Mouse (Mus musculus): ENCODE data around the gene Heatr5a.
A peak's percentile ranks its signal among the peaks of the same experiment; 100 is the strongest.

Heatr5a gene

DNA sequence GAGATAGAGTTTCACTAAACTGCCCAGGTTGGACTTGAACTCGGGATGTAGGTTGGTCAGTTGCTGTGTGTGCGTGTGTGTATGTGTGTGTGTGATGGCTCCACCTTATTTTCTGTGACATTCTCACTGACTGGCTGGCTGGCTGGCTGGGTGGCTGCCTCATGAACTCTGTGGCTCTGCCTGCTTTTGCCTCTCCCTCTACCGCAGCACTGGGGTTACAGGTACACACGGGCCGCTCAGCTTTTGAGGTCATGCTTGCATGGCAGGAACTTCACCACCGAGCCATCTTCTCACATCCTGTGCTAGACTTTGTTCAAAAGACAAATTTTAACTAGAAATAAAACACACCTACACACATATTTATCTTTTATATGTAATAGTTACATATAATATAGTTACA is 84.8 kb downstream of the Heatr5a start:
- no peak for DNase-seq (ENCODE audit: low read depth, low spot score)

DNA sequence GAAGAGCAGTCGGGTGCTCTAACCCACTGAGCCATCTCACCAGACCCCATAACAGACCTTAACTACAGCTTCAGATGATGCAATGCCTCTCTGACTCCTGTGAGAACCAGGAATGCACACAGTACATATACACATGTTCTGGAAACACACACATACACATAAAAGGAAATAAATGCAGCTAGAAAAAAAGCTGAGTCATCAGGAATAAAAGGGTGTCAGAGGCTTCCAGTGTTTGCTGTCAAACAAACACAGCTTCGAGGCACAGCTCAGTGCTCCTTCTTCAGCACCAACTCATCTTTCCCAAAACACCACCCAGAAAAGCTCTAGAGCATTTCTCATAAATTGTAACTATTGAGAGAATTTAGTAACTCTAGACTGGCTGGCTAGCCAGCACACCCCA is 86.3 kb downstream of the Heatr5a start:
- DNase-seq (ENCODE audit: low read depth, low spot score) = no peak

DNA sequence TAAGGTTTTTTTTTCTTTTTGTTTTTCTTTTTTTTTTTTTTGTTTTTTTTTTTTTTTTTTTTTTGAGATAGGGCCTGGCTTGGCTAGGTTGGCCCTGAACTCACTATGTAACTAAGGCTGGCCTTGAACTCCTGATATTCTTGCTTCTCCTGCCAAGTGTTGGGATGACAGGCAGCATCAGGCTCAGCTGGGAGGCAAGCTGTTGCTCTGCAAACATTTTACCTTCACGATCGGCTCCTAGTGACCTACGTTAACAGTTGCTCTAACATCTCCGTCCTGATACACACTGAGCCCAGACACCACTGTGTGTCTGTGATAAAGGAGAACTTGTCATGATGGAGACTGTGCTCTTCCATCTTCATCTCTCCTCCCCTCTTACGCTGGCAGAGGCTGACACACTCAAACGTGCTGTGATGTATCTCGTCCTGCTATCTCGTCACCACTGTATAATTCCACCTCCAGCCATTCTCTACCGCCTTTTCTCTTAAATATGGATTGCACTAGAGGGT is 87.8 kb downstream of the Heatr5a start:
- no peak for DNase-seq (ENCODE audit: low read depth, low spot score)

DNA sequence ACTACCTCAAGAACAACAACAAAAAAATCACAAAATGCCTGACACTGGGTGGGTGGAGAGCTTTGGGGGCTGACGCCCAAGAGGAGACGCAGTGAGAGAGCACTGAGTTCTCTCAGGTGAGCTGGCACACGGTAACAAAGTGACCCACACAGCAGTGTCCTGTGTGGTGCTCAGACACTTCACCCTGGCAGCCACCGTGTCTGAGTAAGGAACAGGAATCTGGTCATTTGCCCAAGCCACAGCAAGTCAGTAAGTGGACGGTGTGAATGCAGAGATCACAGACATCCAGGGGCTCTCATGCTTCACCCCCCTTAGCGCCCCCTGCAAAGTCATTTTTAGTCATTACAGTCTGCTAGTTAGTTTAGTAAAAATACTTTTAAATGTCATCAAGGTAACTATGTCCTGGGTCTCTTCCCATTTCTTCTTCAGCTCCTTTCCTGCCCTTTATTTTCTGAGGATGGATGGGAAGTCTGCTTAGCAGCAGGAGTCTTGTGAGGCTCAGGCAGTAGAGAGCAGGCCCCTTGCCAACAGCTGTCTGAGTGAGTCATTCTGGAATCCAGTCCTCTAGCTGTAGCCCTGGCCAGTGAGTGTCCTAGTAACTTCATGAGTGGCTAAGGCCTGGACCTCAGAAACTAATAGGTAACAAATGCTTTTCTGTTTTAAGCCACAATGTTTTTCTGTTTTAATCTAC is 88.4 kb downstream of the Heatr5a start:
- no peak for DNase-seq (ENCODE audit: low read depth, low spot score)

DNA sequence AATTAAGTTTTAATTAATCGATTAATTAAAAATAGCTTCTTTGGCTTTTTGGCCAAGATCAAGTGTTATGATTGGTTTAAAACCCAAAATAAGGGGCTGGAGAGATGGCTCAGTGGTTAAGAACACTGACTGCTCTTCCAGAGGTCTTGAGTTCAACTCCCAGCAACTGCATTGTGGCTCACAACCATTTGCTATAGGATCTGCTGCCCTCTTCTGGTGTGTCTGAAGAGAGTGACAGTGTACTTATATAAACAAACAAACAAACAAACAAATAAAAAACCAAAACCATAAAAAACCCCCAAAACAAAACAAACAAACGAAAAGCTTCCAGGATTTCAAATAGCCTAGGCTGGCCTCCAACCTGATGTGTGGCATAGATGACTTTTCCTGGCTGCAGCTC is 89.3 kb downstream of the Heatr5a start:
- DNase-seq (ENCODE audit: low read depth, low spot score) = no peak

DNA sequence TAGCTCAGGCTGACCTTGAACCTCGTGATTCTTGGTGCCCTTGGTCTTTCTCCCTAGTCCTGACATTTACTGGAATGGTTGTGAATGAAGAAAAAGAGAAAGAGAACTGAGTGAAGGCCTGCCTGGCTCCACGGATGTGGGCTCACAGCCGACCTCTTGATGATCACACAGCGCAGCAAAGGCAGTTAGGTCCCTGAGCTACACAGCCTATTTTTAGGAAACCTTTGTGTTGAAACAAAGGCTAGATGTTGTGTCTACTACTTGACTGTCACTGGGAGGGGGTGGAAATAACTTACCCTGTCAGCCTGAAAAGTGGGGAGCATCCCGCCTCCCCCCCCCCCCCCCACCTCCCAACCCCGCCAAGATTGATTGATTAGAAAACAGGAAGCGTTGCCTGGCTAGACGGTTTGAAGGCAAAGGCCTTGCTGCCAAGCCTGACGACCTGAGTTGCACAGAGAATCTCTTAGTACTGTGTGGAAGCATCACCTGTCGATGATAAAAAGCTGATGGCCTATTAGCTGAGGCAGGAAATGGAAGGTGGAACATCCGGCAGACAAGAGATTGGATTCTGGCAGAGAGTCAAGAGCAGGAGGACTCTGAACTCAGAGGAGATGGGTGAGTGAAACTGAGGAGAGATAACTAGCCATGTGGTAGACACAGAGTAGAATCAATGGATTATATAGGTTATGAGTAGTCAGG is 99.5 kb downstream of the Heatr5a start:
- DNase-seq (ENCODE audit: low read depth, low spot score) = no peak

DNA sequence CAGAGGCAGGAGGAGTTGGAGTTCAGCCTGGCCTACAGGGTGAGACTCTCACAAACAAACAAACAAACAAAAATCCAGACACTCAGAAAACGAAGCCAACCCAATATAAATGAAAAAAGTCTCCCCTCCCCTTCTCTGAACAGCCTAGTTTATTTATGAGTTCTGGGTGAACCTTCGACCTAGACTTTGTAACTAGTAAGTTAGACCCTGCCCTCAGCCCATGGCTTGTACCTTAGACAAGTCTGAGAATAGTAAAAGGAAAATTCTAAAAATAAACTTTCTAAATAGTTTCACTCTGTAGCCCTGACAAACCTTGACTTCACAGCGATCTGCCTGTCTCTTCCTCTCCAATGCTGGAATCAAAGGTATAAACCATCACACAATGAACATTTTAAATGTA is 101.6 kb downstream of the Heatr5a start:
- DNase-seq (ENCODE audit: low read depth, low spot score) = no peak

DNA sequence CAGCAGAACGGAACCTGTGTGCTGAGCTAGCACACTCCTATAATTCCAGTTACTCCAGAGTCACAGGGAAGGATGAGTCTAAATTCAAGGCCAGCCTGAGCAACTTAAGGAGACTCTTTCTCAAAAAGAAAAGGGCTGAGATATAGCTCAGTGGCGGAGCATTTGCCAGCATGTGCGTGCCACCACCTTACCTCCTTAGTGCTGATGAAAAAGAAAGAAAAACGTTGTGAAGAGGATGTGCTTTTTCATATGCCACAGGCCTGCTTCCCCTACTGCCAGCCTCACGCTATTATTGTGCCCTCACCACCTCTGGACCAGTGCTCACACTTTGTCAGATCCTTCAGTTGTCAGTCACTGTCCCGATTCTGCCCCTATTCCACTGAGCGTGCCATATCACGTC is 104.0 kb downstream of the Heatr5a start:
- DNase-seq (ENCODE audit: low read depth, low spot score) = no peak

DNA sequence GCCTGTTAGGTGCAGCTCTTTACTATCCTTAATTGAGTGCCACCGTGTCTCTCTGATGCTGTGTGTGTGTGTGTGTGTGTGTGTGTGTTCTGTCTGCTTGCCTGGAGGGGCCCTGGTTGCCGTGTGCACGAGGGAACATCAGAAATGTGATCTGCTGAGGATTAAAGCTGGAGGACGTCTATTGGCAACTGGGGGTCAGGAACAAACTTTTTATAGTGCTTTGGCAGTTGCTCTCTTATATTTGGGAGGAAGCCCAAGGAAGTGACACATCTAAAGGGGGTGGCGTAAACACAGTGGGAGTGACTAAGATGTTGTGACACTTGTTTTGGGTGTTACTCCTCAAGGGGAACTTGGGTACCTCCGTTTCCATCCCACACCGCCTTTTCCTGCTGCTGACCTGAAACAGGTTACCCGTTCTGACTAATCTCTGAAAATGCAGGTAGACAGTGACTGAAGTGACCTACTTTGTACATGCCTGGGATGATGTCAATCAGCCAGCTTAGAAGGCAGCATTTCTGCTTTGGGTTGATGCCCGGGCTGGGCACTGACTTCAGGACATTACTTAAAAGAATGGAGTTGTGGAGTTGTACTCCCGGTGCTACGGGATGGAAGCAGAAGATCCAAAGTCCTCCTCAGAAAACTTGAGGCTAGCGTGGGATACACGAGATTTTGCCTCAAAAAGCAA is 104.8 kb downstream of the Heatr5a start:
- no peak for DNase-seq (ENCODE audit: low read depth, low spot score)

DNA sequence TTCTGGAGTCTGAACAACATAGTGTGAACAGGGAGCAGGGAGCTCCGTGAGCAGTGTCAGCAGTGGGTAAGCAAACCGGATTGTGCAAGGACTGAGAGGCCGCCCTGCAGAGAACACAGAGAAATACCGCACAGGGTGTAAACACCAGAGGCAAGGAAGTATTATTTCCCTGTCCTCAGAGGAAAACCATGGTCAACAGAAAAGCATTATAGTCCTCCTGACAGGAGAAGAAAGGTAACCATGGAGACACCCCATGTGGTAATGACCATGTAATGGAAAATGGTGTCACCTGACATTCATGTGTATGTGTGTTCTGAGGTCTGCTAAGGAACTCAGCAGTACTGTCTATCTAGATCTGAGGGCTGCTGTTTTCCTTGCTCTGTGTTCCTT is 105.3 kb downstream of the Heatr5a start:
- peak; percentile 60 for DNase-seq (ENCODE audit: low read depth, low spot score)

DNA sequence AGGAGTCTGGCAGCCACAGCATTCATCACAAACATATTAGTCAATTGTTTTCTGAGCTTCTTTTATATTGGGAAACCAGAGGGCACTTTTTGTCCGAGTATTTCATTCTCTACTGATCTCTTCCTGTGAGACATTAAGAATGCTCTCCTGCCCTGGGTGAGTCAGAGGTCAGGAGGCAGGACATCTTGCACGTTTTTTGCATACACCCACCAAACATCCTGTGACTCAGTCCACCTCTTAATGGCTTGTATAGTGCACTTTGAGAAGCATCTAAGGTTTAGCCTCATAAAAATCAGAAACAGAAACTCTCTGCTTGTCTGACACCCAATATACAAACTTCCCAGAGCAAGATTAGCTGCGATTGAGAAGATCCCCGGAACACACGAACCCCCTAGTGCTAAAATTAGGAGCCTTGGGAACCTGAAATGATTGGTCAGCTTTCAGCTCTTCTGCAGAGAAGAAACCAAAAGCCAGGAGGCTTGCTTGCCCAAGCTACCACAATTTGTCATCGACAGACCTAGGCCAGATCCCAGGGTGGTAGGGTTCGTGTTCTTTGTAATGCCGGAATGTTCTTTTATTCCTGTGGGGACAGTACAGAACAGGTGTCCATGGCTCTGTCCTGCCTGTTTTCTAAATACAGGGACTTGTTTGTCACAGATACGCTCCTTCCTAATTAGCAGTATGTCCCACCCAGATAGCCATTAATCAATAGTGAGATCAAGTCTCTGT is 105.9 kb downstream of the Heatr5a start:
- no peak for DNase-seq (ENCODE audit: low read depth, low spot score)

DNA sequence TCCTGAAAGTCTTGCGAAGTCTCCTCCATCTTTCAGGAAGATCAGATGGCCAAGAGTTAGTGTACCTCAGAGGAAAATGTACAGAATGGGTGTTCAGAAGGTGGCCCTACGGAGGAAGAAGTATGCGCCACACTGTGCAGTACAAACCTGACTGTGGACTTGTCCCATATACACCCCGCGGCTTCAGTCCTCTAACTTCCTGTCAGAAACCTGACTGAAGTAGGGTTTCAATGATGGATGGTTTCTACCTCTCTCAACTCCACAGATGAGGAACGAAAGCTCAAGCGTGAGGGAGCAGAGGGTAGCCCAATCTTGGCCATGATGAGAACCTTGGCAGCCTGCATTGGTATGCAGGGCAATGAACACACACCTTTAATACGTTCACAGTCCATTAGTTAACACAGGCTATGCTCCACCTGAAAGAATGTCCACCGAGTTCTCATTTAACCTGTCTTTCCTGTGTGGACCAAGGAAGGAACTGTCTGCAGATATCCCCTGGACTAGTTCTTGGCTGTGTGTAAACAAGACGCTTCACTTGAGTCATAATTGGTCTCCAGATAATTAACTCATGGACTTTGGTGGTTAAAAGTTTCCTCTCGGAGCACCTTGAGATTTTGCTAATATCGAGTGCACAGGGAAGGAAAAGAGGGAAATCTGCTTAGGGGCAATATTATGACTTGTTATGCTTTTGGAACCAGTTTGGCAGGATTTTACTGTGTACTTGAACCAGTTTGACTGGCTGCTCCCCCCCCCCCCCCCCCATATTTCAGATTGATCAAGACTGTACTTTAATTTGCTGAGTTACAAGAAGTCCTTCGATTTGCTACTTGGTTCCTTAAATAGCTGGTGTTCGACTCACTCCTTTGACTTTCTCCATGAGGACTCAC is 107.8 kb downstream of the Heatr5a start:
- no peak for DNase-seq (ENCODE audit: low read depth, low spot score)

DNA sequence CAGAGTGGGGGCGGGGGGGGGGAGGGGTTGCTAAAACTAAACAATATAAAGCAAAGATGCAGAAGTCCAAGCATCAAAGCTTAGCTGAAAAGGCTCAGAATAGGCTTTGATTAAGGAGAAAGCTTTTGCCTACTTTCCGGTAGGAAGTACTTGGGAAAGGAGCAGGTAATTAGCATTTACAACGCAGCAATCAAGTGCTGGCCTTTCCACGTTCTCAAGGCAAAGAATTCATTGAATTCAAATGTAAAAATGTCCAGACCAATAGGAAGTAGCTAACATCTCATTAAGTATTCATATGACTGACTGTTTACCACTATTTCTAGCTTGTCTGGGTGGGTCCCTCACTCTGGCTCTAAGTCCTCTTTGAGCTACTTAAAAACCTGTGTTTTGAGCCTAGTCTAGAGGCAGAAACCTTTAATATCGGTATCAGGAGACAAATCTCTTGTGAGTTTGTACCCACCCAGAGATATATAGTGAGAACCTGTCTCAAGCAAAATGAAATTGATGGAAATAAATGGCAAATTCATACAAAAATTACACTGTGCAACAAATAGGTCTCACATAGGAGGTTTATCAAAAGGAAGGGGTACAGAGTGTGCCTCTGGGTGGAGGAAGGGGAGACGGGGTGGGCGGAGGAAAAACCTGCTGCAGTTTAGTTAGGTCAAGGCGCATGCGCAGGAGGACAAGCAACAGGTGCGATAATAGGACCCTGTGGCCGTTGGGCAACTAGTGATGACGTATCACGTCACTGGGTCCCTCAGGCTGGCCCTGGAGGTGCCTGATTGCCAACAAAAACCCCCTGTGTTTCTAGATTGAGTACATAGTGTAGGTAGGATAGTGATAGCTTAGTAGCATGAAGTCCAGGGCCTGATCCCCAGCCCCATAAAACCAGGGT is 112.7 kb downstream of the Heatr5a start:
- DNase-seq (ENCODE audit: low read depth, low spot score) = peak; percentile 96

DNA sequence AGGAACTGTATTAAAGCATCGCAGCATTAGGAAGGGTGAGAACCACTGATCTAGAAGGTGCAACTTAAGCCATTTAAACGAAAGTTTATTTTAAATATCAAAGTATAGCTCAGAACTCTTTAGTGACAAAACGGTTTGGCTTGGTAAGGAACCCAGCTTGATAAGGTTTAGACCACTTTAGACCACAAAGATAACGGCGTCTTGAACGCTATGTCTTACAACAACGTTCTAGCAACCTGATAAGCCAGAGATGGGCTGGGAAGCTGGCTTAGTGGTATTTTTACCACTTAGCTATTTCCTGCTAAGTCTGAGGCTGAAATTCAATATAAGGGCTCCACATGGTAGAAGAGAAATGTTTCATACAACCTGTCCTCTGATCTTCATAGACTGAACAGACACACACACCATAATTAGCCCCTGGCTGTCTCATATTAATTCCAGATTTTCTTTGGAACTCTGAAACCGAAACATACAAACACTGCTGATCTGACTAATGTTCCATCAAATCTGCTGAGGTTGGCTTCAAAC is 114.3 kb downstream of the Heatr5a start:
- DNase-seq (ENCODE audit: low read depth, low spot score) = no peak

DNA sequence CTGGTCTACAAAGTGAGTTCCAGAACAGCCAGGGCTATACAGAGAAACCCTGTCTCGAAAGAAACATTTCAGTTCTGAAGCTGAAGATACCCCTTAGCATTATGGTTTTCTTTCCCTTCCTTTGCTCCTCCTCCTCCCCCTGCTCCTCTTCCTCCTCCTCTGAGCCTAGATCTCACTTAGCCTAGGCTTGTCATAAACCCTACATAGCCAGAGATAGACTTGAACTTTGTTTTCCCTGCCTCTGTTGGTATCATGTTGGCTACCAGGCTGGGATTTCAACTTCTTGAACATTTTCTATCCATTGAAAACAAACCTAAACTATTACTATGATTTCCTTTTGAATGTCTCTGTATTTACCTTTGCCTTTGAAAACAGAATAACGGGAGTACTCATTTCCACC is 115.2 kb downstream of the Heatr5a start:
- DNase-seq (ENCODE audit: low read depth, low spot score) = no peak

DNA sequence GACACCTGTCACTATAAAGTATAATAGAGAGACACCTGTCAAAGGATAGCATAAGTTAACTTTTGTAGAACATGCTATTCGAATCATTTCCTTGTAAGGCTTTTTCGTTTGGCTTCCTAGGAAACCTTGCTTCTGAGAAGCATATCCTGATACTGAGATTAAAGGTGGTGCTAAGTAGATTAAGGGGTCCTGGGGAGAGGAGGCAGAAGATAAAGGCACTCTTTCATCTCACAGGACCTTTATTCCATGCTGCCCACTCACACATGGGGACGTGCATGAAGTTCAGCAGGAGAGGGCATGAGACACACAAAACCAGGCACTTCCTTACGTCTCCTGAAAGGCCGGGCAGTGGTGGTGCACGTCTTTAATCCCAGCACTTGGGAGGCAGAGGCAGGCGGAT is 115.7 kb downstream of the Heatr5a start:
- DNase-seq (ENCODE audit: low read depth, low spot score) = no peak

DNA sequence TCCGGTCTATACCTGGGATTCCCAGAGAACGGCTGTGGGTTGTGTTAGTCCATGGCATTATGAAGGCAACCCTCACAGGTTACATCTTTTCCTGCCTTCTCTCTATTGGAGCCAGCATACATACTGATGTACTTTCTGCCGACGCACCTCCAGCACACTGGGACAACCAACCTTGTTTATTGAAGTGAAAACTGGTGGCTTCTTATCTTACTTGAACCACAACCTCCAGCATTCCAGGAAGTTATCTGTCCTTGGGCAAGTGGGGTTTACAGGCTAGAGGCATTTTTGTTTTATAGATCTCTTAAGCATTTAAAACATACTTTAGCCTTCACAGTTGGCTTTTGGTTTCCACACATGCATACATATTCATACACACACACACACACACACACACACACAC is 119.5 kb downstream of the Heatr5a start:
- DNase-seq (ENCODE audit: low read depth, low spot score) = no peak

DNA sequence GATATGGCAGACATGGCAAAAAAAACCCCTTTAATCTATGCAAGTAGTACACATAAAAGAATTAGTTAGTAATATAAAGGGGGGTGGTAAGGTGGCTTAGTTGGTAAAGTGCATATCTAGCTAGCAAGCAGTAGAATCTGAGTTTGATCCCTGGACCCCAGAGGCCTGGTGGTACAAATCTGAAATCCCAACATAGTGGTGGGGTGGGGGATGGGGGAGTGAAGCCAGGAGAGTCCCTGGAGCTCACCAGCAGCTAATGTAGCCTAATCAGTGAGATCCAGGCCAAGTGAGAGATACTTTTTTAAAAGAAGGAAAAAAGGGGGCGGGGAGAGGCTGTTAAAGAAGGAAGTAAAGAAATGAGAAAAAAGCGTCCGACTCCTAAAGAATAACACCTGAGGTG is 120.0 kb downstream of the Heatr5a start:
- DNase-seq (ENCODE audit: low read depth, low spot score) = no peak

DNA sequence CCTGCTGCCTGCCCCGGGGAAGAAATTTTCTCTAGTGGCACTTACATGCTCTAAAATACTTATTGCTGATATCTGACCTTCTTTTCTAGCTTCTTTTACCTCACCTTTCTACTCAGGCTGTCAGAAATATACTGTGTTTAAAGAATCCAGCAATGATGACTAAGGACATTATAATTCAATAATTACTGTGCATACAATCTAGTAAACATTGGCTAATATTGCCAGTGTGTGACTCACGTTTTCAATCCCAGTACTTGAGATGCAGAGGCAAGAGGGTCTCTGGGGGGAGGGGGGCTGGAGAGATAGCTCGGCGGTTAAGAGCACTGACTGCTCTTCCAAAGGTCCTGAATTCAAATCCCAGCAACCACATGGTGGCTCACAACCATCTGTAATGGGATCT is 120.8 kb downstream of the Heatr5a start:
- DNase-seq (ENCODE audit: low read depth, low spot score) = no peak

DNA sequence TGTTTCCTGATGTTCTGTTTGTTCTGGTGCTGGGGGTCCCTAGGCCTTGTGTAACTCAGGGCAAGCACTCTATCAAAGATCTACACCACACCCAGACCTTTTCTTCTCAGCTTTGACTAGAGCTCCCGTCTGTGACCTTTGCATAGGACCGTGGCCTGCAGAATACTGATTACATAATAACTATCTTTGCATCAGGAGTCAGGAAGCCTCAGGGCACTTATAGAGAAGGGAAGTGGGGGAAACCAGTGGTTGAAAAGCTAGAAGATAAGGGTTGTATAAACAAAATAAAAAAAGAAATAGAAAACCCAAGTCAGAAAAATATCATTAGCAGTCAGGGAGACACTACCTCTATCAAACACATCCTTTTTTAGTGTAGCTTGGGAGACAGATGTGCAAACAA is 121.2 kb downstream of the Heatr5a start:
- DNase-seq (ENCODE audit: low read depth, low spot score) = no peak
